Mouse (Mus musculus) limb, embryonic 11.5 days (tissue): ENCODE results near the gene AI413582. TPM values are rescaled to one million over a fixed set of nuclear protein-coding genes. Genes with fewer than 3 reads are reported as not detected.

Source experiments
- ATAC-seq: fragments of 200-750 bp; cut with Nextera tagmentation; 2 replicates; pipeline ENCODE4 v1.8.0; 2017; ENCODE audit warnings: low read depth; ENCODE audit not compliant: insufficient number of reproducible peaks, low FRiP score, low TSS enrichment
- DNase-seq: peaks from one replicate; pipeline ENCODE4 v3.0.0-alpha.2; 2015; ENCODE audit warnings: low spot score
- H3K27ac ChIP-seq: fragments of 300-500 bp; sonication (generic); replicated peaks from 2 replicates; pipeline ENCODE4 v1.5.1; 2014; ENCODE audit warnings: low read depth, mild to moderate bottlenecking, low read length
- H3K27me3 ChIP-seq: fragments of 300-500 bp; sonication (generic); 2 replicates; pipeline ENCODE4 v1.6.1; 2014; ENCODE audit warnings: mild to moderate bottlenecking, low read length, mixed read lengths; ENCODE audit not compliant: control insufficient read depth, insufficient read depth
- H3K36me3 ChIP-seq: fragments of 300-500 bp; sonication (generic); 2 replicates; pipeline ENCODE4 v1.6.1; 2014; ENCODE audit warnings: mild to moderate bottlenecking, low read length, moderate library complexity, mixed read lengths; ENCODE audit not compliant: control insufficient read depth, insufficient read depth
- H3K4me1 ChIP-seq: fragments of 300-500 bp; sonication (generic); 2 replicates; pipeline ENCODE4 v1.6.1; 2014; ENCODE audit warnings: low read length, mixed read lengths; ENCODE audit not compliant: control insufficient read depth, insufficient read depth
- H3K4me2 ChIP-seq: fragments of 300-500 bp; sonication (generic); 2 replicates; pipeline ENCODE4 v1.6.1; 2014; ENCODE audit warnings: low read depth, mild to moderate bottlenecking, moderate library complexity; ENCODE audit not compliant: severe bottlenecking
- H3K4me3 ChIP-seq: fragments of 300-500 bp; sonication (generic); 2 replicates; pipeline ENCODE4 v1.5.1; 2014; ENCODE audit warnings: low read depth, low read length
- H3K9ac ChIP-seq: fragments of 300-500 bp; sonication (generic); 2 replicates; pipeline ENCODE4 v1.6.1; 2014; ENCODE audit warnings: mild to moderate bottlenecking, low read length
- H3K9me3 ChIP-seq: fragments of 300-500 bp; sonication (generic); 2 replicates; pipeline ENCODE4 v1.6.1; 2016; ENCODE audit warnings: low read length; ENCODE audit not compliant: control insufficient read depth
- WGBS: fragments of 180-500 bp; shearing (Covaris S2); extraction: QIAGEN DNeasy Blood & Tissue Kit; methylation state at CpG from one replicate; pipeline ENCODE4 v1.1.7; 2014; 5-methylcytosine and 5-hydroxymethylcytosine counted together
- polyA plus RNA-seq: library from polyadenylated mRNA; unstranded; fragments of >200 nt; fragmentation: Nextera tagmentation; extraction: Ambion mirVana; gene quantifications from 2 replicates; pipeline ENCODE4 v1.2.1, GENCODE M21; 2014

AI413582 gene
- 11.0 and 11.4 TPM in 2 replicates for polyA plus RNA-seq

DNA sequence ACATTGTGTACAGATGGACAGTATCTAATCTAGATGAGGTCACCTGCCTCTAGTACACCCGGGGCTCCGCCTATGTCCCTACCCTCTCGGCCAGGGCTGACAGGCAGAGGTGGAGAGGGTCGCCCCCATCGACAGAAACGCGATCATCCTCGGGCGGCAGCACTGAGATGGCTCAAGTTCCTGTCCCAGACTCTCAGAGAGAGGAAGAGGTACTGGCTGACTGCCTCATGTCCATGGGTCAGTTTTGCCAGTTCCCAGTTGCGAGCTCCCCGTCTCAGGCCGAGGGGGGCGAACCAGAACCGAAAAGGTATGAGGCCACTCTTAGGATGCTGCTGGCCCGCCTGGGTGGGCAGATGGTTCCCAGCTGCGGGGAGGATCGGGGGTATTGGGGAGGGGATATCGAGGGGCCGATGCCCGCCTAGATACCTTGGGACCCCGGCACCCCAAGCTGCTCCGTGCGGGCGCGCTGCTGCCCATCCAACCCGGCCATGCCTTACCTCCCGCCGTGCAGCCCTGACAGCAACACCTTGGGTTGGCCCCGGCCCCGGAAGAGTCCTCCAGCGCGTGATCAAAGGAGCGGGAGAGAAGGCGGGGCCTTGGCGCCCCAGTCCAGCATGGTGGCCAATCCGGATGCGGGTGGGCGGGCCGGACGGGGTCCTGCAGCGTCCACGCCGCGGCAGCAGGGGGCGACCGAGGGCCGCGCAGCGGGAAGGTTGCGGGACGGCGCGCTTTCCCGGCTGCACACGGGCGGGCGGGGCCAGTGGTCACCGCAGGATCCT lies at the start of gene AI413582:
TSS of gene AI413582 (minus strand) at position 594 of the 779 bp plus-strand sequence.
- ATAC-seq (peak; percentile 83), DNase-seq (peak; percentile 98)
- Histone ChIP-seq H3K9ac (peak within 1 kb of the TSS; percentile 65), H3K4me1 (peaks cover 20% of the 10 kb centered on the region), H3K9me3 (no peaks in the 10 kb centered on the region), H3K27me3 (no peaks in the 10 kb centered on the region), H3K4me3 (peak within 1 kb of the TSS; percentile 45), H3K36me3 (peaks cover 13% of the 10 kb centered on the region; the same call in 1 of the 2 replicates), H3K27ac (no peak within 1 kb of the TSS; the same call in 1 of the 2 replicates), H3K4me2 (peak within 1 kb of the TSS; percentile 91)
- WGBS: under 1% methylated on average over 51 of the region's 58 CpGs

- WGBS: 91% methylated on average over 4 of the region's 4 CpGs
- Histone ChIP-seq H3K4me2 (no peak overlapping the region), H3K9me3 (no peaks in the 10 kb centered on the region; the same call in 1 of the 2 replicates), H3K4me1 (peaks cover 6% of the 10 kb centered on the region; the same call in 1 of the 2 replicates), H3K4me3 (no peak overlapping the region), H3K36me3 (peaks cover 7% of the 10 kb centered on the region; the same call in 1 of the 2 replicates), H3K27ac (no peak overlapping the region), H3K9ac (no peak overlapping the region; the same call in 1 of the 2 replicates), H3K27me3 (no peaks in the 10 kb centered on the region)
- ATAC-seq: no peak
- no peak for DNase-seq
Observed at GRCm38 (mm10) chr17:27613016-27613415, 47.5 kb upstream of the AI413582 start.

DNA sequence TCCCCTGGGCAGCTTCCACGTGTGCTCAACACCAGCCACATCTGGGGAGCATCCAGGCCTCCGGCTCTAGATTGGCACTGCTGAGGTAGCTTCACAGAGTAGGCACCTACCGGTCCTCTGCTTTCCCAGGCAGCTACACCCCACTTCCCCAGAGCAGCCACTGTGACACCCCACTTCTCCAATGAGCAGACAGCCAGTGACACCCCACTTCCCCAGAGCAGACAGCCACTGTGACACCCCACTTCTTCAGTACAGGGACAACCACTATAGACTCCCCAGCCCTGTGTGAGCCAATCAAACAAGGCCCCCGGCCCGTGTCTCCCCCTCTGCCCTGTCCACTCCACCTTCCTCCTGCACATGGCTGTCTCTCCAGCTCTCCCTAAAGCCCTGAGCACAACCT lies 46.4 kb upstream of the AI413582 start:
- no peak for ATAC-seq
- DNase-seq: no peak
- H3K4me1 ChIP-seq: peaks cover 6% of the 10 kb centered on the region; the same call in 1 of the 2 replicates
- H3K36me3 ChIP-seq: 0 out of 2 replicates have a peak, but pooled peaks cover 2% of the 10 kb centered on the region
- no peak overlapping the region for H3K27ac ChIP-seq
- H3K9me3 ChIP-seq: no peaks in the 10 kb centered on the region; the same call in 1 of the 2 replicates
- no peak overlapping the region for H3K4me3 ChIP-seq
- 0 out of 2 replicates have a peak overlapping the region, but pooled peaks have one; percentile 3 for H3K9ac ChIP-seq
- 76% methylated on average over 5 of the region's 5 CpGs for WGBS
- no peak overlapping the region for H3K4me2 ChIP-seq
- H3K27me3 ChIP-seq: no peaks in the 10 kb centered on the region

DNA sequence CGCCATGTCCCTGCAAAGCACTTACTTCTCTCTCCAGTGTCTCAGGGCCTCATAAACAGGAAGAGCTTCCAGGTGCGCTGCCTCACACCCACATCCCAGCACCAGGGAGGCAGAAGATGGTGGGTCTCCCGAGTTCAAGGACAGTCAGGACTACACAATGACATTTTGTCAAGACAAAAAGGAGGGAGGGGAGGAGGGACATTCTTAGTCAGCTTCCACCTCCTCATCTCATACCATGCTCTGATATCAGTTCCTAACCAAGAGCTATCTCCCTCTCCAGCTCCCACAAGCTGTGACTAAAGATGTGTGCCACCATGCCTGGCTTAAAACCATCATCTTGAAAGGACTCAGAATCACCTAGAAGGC lies 45.9 kb upstream of the AI413582 start:
- H3K9ac ChIP-seq: 0 out of 2 replicates have a peak overlapping the region, but pooled peaks have one; percentile 3
- no peak overlapping the region for H3K4me3 ChIP-seq
- no peak overlapping the region for H3K27ac ChIP-seq
- 72% methylated on average over 3 of the region's 3 CpGs for WGBS
- no peaks in the 10 kb centered on the region; the same call in 1 of the 2 replicates for H3K9me3 ChIP-seq
- DNase-seq (no peak), ATAC-seq (no peak)
- no peak overlapping the region for H3K4me2 ChIP-seq
- no peaks in the 10 kb centered on the region for H3K36me3 ChIP-seq
- H3K27me3 ChIP-seq: no peaks in the 10 kb centered on the region
- peaks cover 6% of the 10 kb centered on the region; the same call in 1 of the 2 replicates for H3K4me1 ChIP-seq

DNA sequence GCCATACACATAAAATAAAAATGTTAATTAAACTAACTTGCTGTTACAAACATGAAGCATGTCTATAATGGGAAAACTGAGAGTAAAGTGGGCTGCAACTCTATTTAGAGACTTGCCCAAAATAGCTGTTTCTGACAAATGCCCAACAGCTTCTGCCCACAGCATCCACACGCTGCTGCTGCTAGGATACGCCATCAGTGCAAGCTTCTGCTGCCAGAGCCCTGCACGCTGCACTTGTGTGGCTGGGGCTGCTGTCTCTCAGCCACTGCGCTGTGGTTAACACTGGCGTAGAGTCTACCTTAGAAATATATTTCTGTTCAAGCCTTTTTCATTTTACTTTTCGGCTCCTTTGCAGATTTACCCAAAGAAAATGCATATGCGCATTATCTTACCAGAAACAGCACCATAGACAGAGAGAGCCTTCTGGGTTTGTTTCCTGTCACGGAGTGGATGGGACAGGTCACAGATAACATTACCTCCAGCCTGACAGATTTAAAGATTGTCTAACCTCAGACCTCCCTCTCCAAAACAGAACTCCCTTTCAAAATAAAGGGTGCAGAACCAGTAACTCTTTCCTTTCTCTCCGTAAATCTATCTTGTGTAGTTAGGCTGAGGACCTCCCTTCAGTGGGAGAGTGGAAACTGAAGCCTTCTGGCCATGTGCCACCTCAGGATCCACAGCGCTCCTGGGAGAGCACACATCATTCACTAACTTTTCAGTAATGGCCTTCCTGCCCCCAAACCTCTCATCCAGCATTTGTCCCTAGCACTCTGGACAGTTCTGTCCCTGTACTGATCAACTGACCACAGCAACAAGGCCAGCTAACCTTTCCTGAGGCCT lies 45.3 kb upstream of the AI413582 start:
- Histone ChIP-seq H3K9me3 (no peaks in the 10 kb centered on the region), H3K4me3 (no peak overlapping the region), H3K27me3 (no peaks in the 10 kb centered on the region), H3K4me1 (peaks cover 6% of the 10 kb centered on the region; the same call in 1 of the 2 replicates), H3K27ac (no peak overlapping the region), H3K4me2 (no peak overlapping the region), H3K36me3 (no peaks in the 10 kb centered on the region; the same call in 1 of the 2 replicates), H3K9ac (no peak overlapping the region)
- DNase-seq: no peak
- 87% methylated on average over 10 of the region's 10 CpGs for WGBS
- no peak for ATAC-seq

DNA sequence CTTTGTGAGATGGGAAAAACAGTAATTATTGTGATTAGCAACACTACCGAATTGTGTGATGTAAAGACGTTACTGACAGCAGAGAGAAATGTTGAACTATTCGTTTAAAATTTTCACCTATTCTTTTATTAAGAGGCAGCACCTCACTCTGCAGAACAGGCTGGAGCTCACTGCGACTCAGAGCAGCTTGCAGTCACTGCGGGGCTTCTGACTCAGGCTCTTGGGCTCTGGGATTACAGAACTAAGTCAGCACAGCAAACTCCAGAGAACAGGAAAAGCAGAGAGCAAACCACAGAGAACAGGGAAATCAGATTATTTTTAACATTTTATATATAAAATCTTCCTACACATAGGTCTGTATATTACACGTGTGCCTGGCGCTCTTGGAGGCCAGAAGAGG lies 44.0 kb upstream of the AI413582 start:
- no peak overlapping the region for H3K27ac ChIP-seq
- no peak overlapping the region for H3K4me2 ChIP-seq
- H3K9me3 ChIP-seq: no peaks in the 10 kb centered on the region
- H3K27me3 ChIP-seq: no peaks in the 10 kb centered on the region
- DNase-seq: no peak
- peaks cover 6% of the 10 kb centered on the region; the same call in 1 of the 2 replicates for H3K4me1 ChIP-seq
- ATAC-seq: no peak
- no peaks in the 10 kb centered on the region; the same call in 1 of the 2 replicates for H3K36me3 ChIP-seq
- H3K9ac ChIP-seq: no peak overlapping the region
- H3K4me3 ChIP-seq: no peak overlapping the region
- 86% methylated on average over 7 of the region's 7 CpGs for WGBS

GRCm38 (mm10) chr17:27603522-27604234 lies 38.1 kb upstream of the AI413582 start:
- Histone ChIP-seq H3K9me3 (no peaks in the 10 kb centered on the region), H3K4me1 (0 out of 2 replicates have a peak, but pooled peaks cover 10% of the 10 kb centered on the region), H3K4me2 (no peak overlapping the region), H3K36me3 (peaks cover 6% of the 10 kb centered on the region), H3K27ac (no peak overlapping the region), H3K4me3 (no peak overlapping the region), H3K27me3 (no peaks in the 10 kb centered on the region), H3K9ac (no peak overlapping the region)
- DNase-seq (no peak), ATAC-seq (no peak)
- 83% methylated on average over 21 of the region's 21 CpGs for WGBS
